Mouse (Mus musculus): Measurements from ENCODE around the gene Spink2.
A peak's percentile ranks its signal among the peaks of the same experiment; 100 is the strongest.

DNA sequence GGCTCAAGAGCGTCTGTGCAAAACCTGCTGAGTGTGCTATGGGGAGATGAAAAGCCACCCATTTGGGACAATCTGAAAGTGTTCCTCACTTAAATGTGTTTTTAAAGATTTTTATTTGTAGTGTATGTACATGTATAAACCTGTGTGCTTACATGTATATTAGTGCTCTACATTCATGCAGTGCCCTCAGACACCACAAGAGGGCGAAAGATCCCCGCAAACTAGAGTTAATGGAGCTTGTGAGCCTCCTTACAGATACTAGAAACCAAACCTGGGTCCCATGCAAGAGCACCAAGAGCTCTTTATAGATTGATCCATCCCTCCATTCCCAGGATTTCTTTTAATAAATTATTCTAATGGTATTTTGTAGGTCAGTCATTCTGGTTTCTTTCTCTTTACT is 17.3 kb downstream of the Spink2 start:
- TF ChIP-seq CTCF (IDR thresholded peaks at IDR 0.05; ENCODE audit: low read depth, low read length) = peak; percentile 53
- no peak for TF ChIP-seq POLR2A (IDR thresholded peaks at IDR 0.05; ENCODE audit: extremely low read depth, insufficient read depth, low read length)
